Comparison of ENCODE assay signal across 8 mouse cellular contexts in genomic region chr7:81344544-81345446, GRCm38 (mm10). TPM values are rescaled to one million over a fixed set of nuclear protein-coding genes. Genes with fewer than 3 reads are reported as not detected.
DNase-seq lines count a peak whose midpoint lies in the region; ATAC-seq and TF ChIP-seq lines count a peak whose summit lies in the region.

TSS of gene Rps17 (minus strand) at chr7:81345254.

- TF ChIP-seq CTCF in liver, embryonic 14.5 days (IDR thresholded peaks at IDR 0.05; ENCODE audit: low read depth): peak; percentile 97
- peak; percentile 96 for TF ChIP-seq CTCF in stomach, postnatal 0 days (IDR thresholded peaks at IDR 0.05; ENCODE audit: low read depth)

- peak; percentile 89 for DNase-seq in c-Kit-negative CD71-positive TER-119-positive erythroid progenitor cells, embryonic 14.5 days (ENCODE audit: low read depth, low spot score)
- DNase-seq in forebrain, embryonic 10.5 days (ENCODE audit: extremely low spot score, low spot score): peak; percentile 97
- DNase-seq in kidney, postnatal 25 days: peak; percentile 94 to 95
- peak; percentile 82 to 88 (median 85) for DNase-seq in liver, embryonic 14.5 days (ENCODE audit: low read depth in 3 of 3, low spot score in 3 of 3)
- peak; percentile 97 for DNase-seq in neural tube, embryonic 11.5 days (ENCODE audit: low spot score)
- DNase-seq in stomach, postnatal 0 days (ENCODE audit: low spot score): peak; percentile 98

- H3K36me3 ChIP-seq in forebrain, embryonic 10.5 days (replicated peaks): peaks cover 47% of the 10 kb centered on the region
- peaks cover 35% of the 10 kb centered on the region for H3K36me3 ChIP-seq in heart, embryonic 15.5 days
- peaks cover 36% of the 10 kb centered on the region for H3K36me3 ChIP-seq in liver, embryonic 14.5 days (replicated peaks; ENCODE audit: control insufficient read depth, insufficient read depth, low read depth)
- H3K36me3 ChIP-seq in neural tube, embryonic 11.5 days (ENCODE audit: control insufficient read depth, insufficient read depth, low read length): peaks cover 19% of the 10 kb centered on the region
- H3K36me3 ChIP-seq in stomach, postnatal 0 days (ENCODE audit: control insufficient read depth, insufficient read depth, low read length): peaks cover 8% of the 10 kb centered on the region

- no peaks in the 10 kb centered on the region for H3K27me3 ChIP-seq in forebrain, embryonic 10.5 days (ENCODE audit: poor library complexity, severe bottlenecking)
- no peaks in the 10 kb centered on the region for H3K27me3 ChIP-seq in heart, embryonic 15.5 days
- no peaks in the 10 kb centered on the region for H3K27me3 ChIP-seq in liver, embryonic 14.5 days (ENCODE audit: control insufficient read depth, insufficient read depth, low read length)
- no peaks in the 10 kb centered on the region for H3K27me3 ChIP-seq in neural tube, embryonic 11.5 days (ENCODE audit: control insufficient read depth, insufficient read depth, low read length)
- no peaks in the 10 kb centered on the region for H3K27me3 ChIP-seq in stomach, postnatal 0 days (ENCODE audit: control insufficient read depth, insufficient read depth, low read length)

- peak within 1 kb of the TSS; percentile 97 for H3K27ac ChIP-seq in forebrain, embryonic 10.5 days
- peak within 1 kb of the TSS; percentile 90 for H3K27ac ChIP-seq in heart, embryonic 15.5 days
- H3K27ac ChIP-seq in liver, embryonic 14.5 days: peak within 1 kb of the TSS; percentile 67
- H3K27ac ChIP-seq in neural tube, embryonic 11.5 days (ENCODE audit: low read depth, low read length): peak within 1 kb of the TSS; percentile 74
- peak within 1 kb of the TSS; percentile 85 for H3K27ac ChIP-seq in stomach, postnatal 0 days (replicated peaks)

- peak within 1 kb of the TSS; percentile 83 for H3K9ac ChIP-seq in heart, embryonic 15.5 days
- H3K9ac ChIP-seq in liver, embryonic 14.5 days (replicated peaks): peak within 1 kb of the TSS; percentile 99
- peak within 1 kb of the TSS; percentile 98 for H3K9ac ChIP-seq in neural tube, embryonic 11.5 days (ENCODE audit: low read length)
- peak within 1 kb of the TSS; percentile 97 for H3K9ac ChIP-seq in stomach, postnatal 0 days (ENCODE audit: low read length)

- peaks cover 36% of the 10 kb centered on the region for H3K4me1 ChIP-seq in forebrain, embryonic 10.5 days
- H3K4me1 ChIP-seq in heart, embryonic 15.5 days (replicated peaks): peaks cover 31% of the 10 kb centered on the region
- H3K4me1 ChIP-seq in liver, embryonic 14.5 days (replicated peaks; ENCODE audit: control insufficient read depth in 2 of 2, insufficient read depth in 2 of 2, low read length in 1 of 2): peaks cover 7 to 21% of the 10 kb centered on the region in 2 experiments; a peak in 3 of 4 replicates
- H3K4me1 ChIP-seq in neural tube, embryonic 11.5 days (ENCODE audit: control insufficient read depth, insufficient read depth, low read length): peaks cover 14% of the 10 kb centered on the region
- H3K4me1 ChIP-seq in stomach, postnatal 0 days (replicated peaks; ENCODE audit: control insufficient read depth, insufficient read depth): no peaks in the 10 kb centered on the region

- H3K4me3 ChIP-seq in forebrain, embryonic 10.5 days: peak within 1 kb of the TSS; percentile 98
- H3K4me3 ChIP-seq in heart, embryonic 15.5 days: peak within 1 kb of the TSS; percentile 77
- peak within 1 kb of the TSS; percentile 95 for H3K4me3 ChIP-seq in liver, embryonic 14.5 days (ENCODE audit: insufficient read depth in 1 of 2, low read depth in 2 of 2, low read length in 2 of 2)
- H3K4me3 ChIP-seq in neural tube, embryonic 11.5 days (ENCODE audit: low read depth, low read length): peak within 1 kb of the TSS; percentile 95
- H3K4me3 ChIP-seq in stomach, postnatal 0 days (ENCODE audit: low read depth, low read length): peak within 1 kb of the TSS; percentile 68

- WGBS in forebrain, embryonic 10.5 days: under 1% methylated on average over 85 of the region's 85 CpGs
- WGBS in heart, embryonic 15.5 days: under 1% methylated on average over 85 of the region's 85 CpGs
- WGBS in liver, embryonic 14.5 days (ENCODE audit: insufficient replicate concordance): under 1% methylated on average over 85 of the region's 85 CpGs
- WGBS in neural tube, embryonic 11.5 days: under 1% methylated on average over 79 of the region's 85 CpGs
- 2% methylated on average over 83 of the region's 85 CpGs for WGBS in stomach, postnatal 0 days

- peak; percentile 94 for ATAC-seq in CD4-positive, CD25-positive, alpha-beta regulatory T cell, adult 4 months
- peak; percentile 85 for ATAC-seq in heart, embryonic 15.5 days (replicated peaks; ENCODE audit: insufficient number of reproducible peaks, insufficient read depth, low FRiP score, low read depth)
- ATAC-seq in liver, embryonic 14.5 days (ENCODE audit: insufficient read depth): peak; percentile 81
- peak; percentile 93 for ATAC-seq in neural tube, embryonic 11.5 days (ENCODE audit: insufficient read depth, low FRiP score, low TSS enrichment)
- peak; percentile 87 for ATAC-seq in stomach, postnatal 0 days (ENCODE audit: low FRiP score, low TSS enrichment)

- no peaks in the 10 kb centered on the region for H3K9me3 ChIP-seq in forebrain, embryonic 10.5 days
- H3K9me3 ChIP-seq in heart, embryonic 15.5 days (replicated peaks): no peaks in the 10 kb centered on the region
- no peaks in the 10 kb centered on the region for H3K9me3 ChIP-seq in liver, embryonic 14.5 days (ENCODE audit: control insufficient read depth, low read length)
- H3K9me3 ChIP-seq in neural tube, embryonic 11.5 days (ENCODE audit: control insufficient read depth, low read length): no peaks in the 10 kb centered on the region
- H3K9me3 ChIP-seq in stomach, postnatal 0 days (ENCODE audit: control insufficient read depth, low read length): no peaks in the 10 kb centered on the region

- TF ChIP-seq EP300 in liver, embryonic 14.5 days (IDR thresholded peaks at IDR 0.05; ENCODE audit: low read depth): no peak
- TF ChIP-seq EP300 in stomach, postnatal 0 days (optimal IDR thresholded peaks at IDR 0.05): no peak

- H3K4me2 ChIP-seq in heart, embryonic 15.5 days: peak within 1 kb of the TSS; percentile 76
- H3K4me2 ChIP-seq in liver, embryonic 14.5 days (ENCODE audit: low read depth): peak within 1 kb of the TSS; percentile 90
- peak within 1 kb of the TSS; percentile 77 for H3K4me2 ChIP-seq in neural tube, embryonic 11.5 days (ENCODE audit: low read depth)
- peak within 1 kb of the TSS; percentile 74 for H3K4me2 ChIP-seq in stomach, postnatal 0 days (replicated peaks; ENCODE audit: low read depth)

RNA-seq across cellular contexts. Expression of gene Rps17, which starts in this region (rescaled TPM):
- 1,000 to 10,000 TPM; 1,101 to 1,535 TPM for polyA plus RNA-seq in CD4-positive, CD25-positive, alpha-beta regulatory T cell, adult 4 months (2017; shearing (Covaris generic))
- 1,233 and 1,243 TPM in 2 replicates for polyA plus RNA-seq in forebrain, embryonic 10.5 days (2016; fragmentation: Nextera tagmentation; extraction: Ambion mirVana)
- polyA plus RNA-seq in heart, embryonic 15.5 days (2015; fragmentation: Nextera tagmentation; extraction: Ambion mirVana): 766 and 842 TPM in 2 replicates
- polyA plus RNA-seq in liver, embryonic 14.5 days (2012; rRNA removed): 1,003 and 1,514 TPM in 2 replicates
- 828 and 838 TPM in 2 replicates for polyA plus RNA-seq in liver, embryonic 14.5 days (2014; fragmentation: Nextera tagmentation; extraction: Ambion mirVana)
- 1,090 and 1,108 TPM in 2 replicates for polyA plus RNA-seq in neural tube, embryonic 11.5 days (2014; fragmentation: Nextera tagmentation; extraction: Ambion mirVana)
- 1,024 and 1,034 TPM in 2 replicates for polyA plus RNA-seq in stomach, postnatal 0 days (2015; fragmentation: Nextera tagmentation; extraction: Ambion mirVana)

Comparison
In these comparisons a context has a peak if more than half of its experiments do, and no peak if none do; other contexts are left out.
1. Peak in every context shown above with its lines: DNase-seq, ATAC-seq, H3K4me3 ChIP-seq and H3K27ac ChIP-seq.